Mouse (Mus musculus): ENCODE measurements at regions not wholly inside any gene's neighbourhood (a gene's known extent, or its start where the extent isn't known, plus 50 kb on each side); places are given as distances from the start of the nearest gene placed in this dataset.
A peak's percentile ranks its signal among the peaks of the same experiment; 100 is the strongest.
"Not testable (repeated sequence)": the region's sequence is repeated elsewhere in the genome, so short reads cannot be mapped to it uniquely, and the experiment has no call there.

DNA sequence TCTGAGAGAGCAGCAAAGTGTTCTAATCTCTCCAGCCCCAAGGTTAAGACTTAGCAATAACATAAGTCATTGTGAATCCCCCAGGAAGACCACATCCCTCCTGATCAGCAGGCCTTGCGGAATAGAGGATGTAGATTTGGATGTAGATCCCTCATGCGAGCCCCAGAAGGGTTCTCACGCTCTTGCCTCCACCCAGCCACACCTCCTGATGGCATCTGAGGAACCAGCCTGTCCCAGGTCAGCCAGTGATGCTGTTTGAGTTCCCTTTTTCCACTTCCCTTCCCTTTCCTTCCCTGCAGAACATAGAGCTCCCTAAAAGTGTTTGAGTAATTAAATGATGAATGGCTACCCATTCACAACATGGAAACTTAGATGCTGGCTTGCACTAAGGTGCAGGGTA lies 124.1 kb downstream of the Katnal1 start:
- no peak overlapping the region for H3K27ac ChIP-seq (ENCODE audit: low read depth, low read length)
- no peak overlapping the region for H3K4me2 ChIP-seq
- ATAC-seq (ENCODE audit: low FRiP score) (no peak), DNase-seq (ENCODE audit: low spot score, missing footprints) (no peak)
- WGBS = 49% methylated on average over 3 of the region's 3 CpGs
- H3K4me1 ChIP-seq (ENCODE audit: control insufficient read depth, insufficient read depth, low read length) = no peaks in the 10 kb centered on the region
- peaks cover 2% of the 10 kb centered on the region; the same call in 1 of the 2 replicates for H3K9me3 ChIP-seq (ENCODE audit: control insufficient read depth, low read length)
- 0 out of 2 replicates have a peak, but pooled peaks cover 2% of the 10 kb centered on the region for H3K27me3 ChIP-seq (ENCODE audit: control insufficient read depth, insufficient read depth, low read length)
- no peaks in the 10 kb centered on the region for H3K36me3 ChIP-seq (ENCODE audit: control insufficient read depth, insufficient read depth, low read length)
- no peak overlapping the region for H3K4me3 ChIP-seq (ENCODE audit: low read depth, low read length)
- H3K9ac ChIP-seq (ENCODE audit: low read length) = no peak overlapping the region

DNA sequence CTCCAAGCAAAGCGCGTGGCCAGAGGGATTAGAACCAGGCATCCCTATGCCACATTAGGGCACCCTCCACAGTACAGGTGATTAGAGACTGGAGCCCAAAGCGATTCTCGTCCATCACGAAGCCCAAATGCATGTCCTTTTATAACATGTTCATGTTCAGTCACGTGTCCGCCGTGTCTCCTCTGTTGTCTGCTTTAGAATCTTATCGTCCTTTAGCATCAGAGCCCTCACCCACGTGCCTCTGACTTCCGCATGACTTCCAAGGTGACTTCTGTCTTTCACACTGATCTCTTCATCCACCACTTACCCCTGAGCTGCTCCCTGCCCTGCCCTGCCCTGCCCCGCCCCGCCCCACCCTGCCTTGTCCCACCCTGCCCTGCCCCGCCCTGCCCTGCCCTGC lies 125.3 kb downstream of the Katnal1 start:
- Histone ChIP-seq H3K4me2 (no peak overlapping the region), H3K9me3 (ENCODE audit: control insufficient read depth, low read length) (peaks cover 2% of the 10 kb centered on the region; the same call in 1 of the 2 replicates), H3K27me3 (ENCODE audit: control insufficient read depth, insufficient read depth, low read length) (0 out of 2 replicates have a peak, but pooled peaks cover 2% of the 10 kb centered on the region), H3K4me1 (ENCODE audit: control insufficient read depth, insufficient read depth, low read length) (no peaks in the 10 kb centered on the region), H3K36me3 (ENCODE audit: control insufficient read depth, insufficient read depth, low read length) (no peaks in the 10 kb centered on the region), H3K9ac (ENCODE audit: low read length) (no peak overlapping the region), H3K27ac (ENCODE audit: low read depth, low read length) (no peak overlapping the region), H3K4me3 (ENCODE audit: low read depth, low read length) (no peak overlapping the region)
- 90% methylated on average over 13 of the region's 14 CpGs for WGBS
- DNase-seq (ENCODE audit: low spot score, missing footprints) (no peak), ATAC-seq (ENCODE audit: low FRiP score) (no peak)

DNA sequence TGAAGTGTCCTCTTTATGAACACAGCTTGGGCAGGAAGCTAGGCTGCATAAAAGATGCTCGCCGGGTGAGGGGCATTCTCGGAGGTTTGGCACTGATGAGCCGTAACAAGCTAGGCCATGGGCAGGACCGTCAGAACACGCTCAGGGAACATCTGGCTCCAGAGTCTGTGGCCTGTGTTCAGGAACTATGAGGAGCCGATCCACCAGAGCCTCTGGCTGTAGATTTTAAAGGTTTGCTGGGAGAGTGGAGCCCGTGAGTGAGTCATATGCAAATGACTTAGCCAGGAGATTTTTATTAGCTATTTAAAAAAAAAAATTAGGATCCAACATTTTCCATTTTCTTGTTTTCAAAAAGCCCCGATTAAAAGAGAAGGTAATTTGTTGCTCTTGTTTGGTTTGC lies 126.4 kb downstream of the Katnal1 start:
- Histone ChIP-seq H3K9me3 (ENCODE audit: control insufficient read depth, low read length) (peaks cover 2% of the 10 kb centered on the region; the same call in 1 of the 2 replicates), H3K4me2 (no peak overlapping the region), H3K4me3 (ENCODE audit: low read depth, low read length) (no peak overlapping the region), H3K36me3 (ENCODE audit: control insufficient read depth, insufficient read depth, low read length) (no peaks in the 10 kb centered on the region), H3K27me3 (ENCODE audit: control insufficient read depth, insufficient read depth, low read length) (0 out of 2 replicates have a peak, but pooled peaks cover 2% of the 10 kb centered on the region), H3K27ac (ENCODE audit: low read depth, low read length) (no peak overlapping the region), H3K4me1 (ENCODE audit: control insufficient read depth, insufficient read depth, low read length) (peaks cover 2% of the 10 kb centered on the region; the same call in 1 of the 2 replicates), H3K9ac (ENCODE audit: low read length) (no peak overlapping the region)
- DNase-seq (ENCODE audit: low spot score, missing footprints) = no peak
- no peak for ATAC-seq (ENCODE audit: low FRiP score)
- 82% methylated on average over 9 of the region's 9 CpGs for WGBS

DNA sequence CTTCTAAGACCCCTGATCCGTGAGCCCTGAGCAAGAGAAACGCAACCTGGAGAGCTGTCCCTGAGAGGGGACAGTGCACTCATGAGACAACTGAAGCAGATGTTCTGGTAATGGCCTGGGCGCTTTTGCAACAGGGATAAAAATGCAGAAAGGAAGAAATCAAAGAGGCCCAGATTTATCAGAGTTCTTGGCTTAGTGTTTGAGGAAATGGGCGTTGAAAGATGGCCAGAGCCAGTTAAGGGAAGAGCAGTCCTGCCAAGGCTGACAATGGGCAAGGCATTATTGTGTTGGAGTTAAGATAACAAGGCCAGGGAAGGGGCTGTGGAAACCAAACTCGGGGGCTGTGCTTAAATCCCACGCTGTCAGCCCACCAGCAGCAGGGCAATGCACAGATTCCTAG lies 130.6 kb downstream of the Katnal1 start:
- Histone ChIP-seq H3K9me3 (ENCODE audit: control insufficient read depth, low read length) (no peaks in the 10 kb centered on the region), H3K4me2 (no peak overlapping the region), H3K4me3 (ENCODE audit: low read depth, low read length) (no peak overlapping the region), H3K27ac (ENCODE audit: low read depth, low read length) (no peak overlapping the region), H3K9ac (ENCODE audit: low read length) (no peak overlapping the region), H3K4me1 (ENCODE audit: control insufficient read depth, insufficient read depth, low read length) (peaks cover 2% of the 10 kb centered on the region; the same call in 1 of the 2 replicates), H3K36me3 (ENCODE audit: control insufficient read depth, insufficient read depth, low read length) (no peaks in the 10 kb centered on the region), H3K27me3 (ENCODE audit: control insufficient read depth, insufficient read depth, low read length) (0 out of 2 replicates have a peak, but pooled peaks cover 2% of the 10 kb centered on the region)
- WGBS = 74% methylated on average over 6 of the region's 6 CpGs
- DNase-seq (ENCODE audit: low spot score, missing footprints) (no peak), ATAC-seq (ENCODE audit: low FRiP score) (no peak)

DNA sequence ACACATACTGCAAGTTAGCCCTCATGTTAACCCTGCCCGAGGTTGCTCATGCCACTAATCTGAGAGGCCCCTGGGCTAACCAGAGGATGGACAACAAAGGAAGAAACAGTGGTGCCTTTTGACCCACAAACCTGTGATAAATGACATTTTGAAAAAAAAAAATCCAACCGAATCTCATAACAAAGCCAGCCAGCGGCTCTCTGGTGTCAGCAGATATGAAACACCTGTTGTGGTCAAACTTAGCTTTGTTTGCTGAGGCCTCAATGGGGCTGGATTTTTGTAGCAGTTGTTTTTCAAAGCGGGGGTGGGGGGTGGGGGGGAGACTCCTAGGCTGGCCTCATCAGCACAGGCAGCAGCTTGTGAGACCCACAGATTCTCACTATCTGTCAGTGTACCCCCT lies 133.0 kb downstream of the Katnal1 start:
- no peaks in the 10 kb centered on the region for H3K9me3 ChIP-seq (ENCODE audit: control insufficient read depth, low read length)
- 64% methylated on average over 4 of the region's 4 CpGs for WGBS
- no peak overlapping the region for H3K4me3 ChIP-seq (ENCODE audit: low read depth, low read length)
- no peak overlapping the region for H3K4me2 ChIP-seq
- H3K4me1 ChIP-seq (ENCODE audit: control insufficient read depth, insufficient read depth, low read length) = peaks cover 2% of the 10 kb centered on the region; the same call in 1 of the 2 replicates
- no peak for ATAC-seq (ENCODE audit: low FRiP score)
- no peaks in the 10 kb centered on the region for H3K36me3 ChIP-seq (ENCODE audit: control insufficient read depth, insufficient read depth, low read length)
- DNase-seq (ENCODE audit: low spot score, missing footprints) = no peak
- H3K27ac ChIP-seq (ENCODE audit: low read depth, low read length) = no peak overlapping the region
- no peak overlapping the region for H3K9ac ChIP-seq (ENCODE audit: low read length)
- no peaks in the 10 kb centered on the region for H3K27me3 ChIP-seq (ENCODE audit: control insufficient read depth, insufficient read depth, low read length)

DNA sequence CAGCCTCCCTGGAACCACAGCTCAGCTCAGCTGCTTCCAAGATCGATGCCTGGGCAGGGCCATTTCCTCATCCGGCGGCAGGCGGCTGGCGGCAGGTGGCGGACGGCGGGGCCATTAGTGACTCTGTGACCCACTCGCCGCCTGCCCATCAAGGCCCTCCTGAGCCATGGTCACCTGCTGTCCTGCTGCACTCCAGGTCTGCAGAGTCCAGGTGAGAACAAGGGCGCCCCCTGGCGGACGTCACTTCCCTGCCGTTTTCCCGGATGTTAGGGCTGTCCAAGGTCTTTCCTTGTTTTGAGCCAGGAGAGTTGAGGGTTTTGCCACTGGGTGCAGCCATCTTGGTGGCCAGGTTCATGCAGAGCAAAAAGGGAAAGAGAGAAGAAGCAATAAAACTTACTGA lies 134.7 kb downstream of the Katnal1 start:
- Histone ChIP-seq H3K27ac (ENCODE audit: low read depth, low read length) (no peak overlapping the region), H3K9ac (ENCODE audit: low read length) (no peak overlapping the region), H3K4me1 (ENCODE audit: control insufficient read depth, insufficient read depth, low read length) (peaks cover 2% of the 10 kb centered on the region; the same call in 1 of the 2 replicates), H3K36me3 (ENCODE audit: control insufficient read depth, insufficient read depth, low read length) (no peaks in the 10 kb centered on the region), H3K9me3 (ENCODE audit: control insufficient read depth, low read length) (no peaks in the 10 kb centered on the region), H3K27me3 (ENCODE audit: control insufficient read depth, insufficient read depth, low read length) (no peaks in the 10 kb centered on the region), H3K4me2 (no peak overlapping the region), H3K4me3 (ENCODE audit: low read depth, low read length) (no peak overlapping the region)
- ATAC-seq (ENCODE audit: low FRiP score) (peak; percentile 55), DNase-seq (ENCODE audit: low spot score, missing footprints) (peak; percentile 95)
- 47% methylated on average over 15 of the region's 15 CpGs for WGBS

DNA sequence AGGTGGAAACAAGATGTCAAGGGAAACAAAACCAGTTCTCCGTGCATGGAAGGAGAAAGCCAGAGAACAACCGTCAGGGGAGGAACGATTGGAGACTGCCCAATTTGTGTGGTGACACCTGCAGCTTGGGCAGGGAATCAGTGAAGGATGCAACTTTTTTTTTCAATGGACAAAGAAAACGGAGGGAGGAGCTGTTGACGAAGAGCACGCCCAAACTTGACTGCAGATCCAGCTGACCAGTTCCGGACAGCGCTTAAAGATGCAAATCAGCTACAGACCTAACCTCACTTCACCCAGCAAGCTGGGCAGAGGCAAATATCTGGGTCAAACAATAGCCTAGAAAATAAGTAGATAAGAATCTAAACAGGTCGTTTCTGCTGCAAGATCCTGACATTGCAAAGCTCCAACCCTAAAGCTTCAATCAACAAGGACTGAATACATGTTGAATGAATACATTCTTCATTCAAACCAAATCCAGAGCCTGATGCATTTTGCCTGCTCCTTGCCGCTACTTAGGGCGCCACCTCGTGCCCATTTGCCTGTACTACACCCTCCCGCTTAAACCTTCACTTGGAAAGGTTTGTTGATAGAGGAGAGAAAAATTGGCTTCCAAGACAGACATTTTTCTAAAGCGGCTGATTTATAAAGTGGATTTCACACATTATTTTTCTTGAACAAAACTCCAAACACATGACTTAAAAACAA lies 136.2 kb downstream of the Katnal1 start:
- peak; percentile 99 for DNase-seq (ENCODE audit: low spot score, missing footprints)
- H3K9me3 ChIP-seq (ENCODE audit: control insufficient read depth, low read length) = no peaks in the 10 kb centered on the region
- ATAC-seq (ENCODE audit: low FRiP score) = no peak
- H3K4me1 ChIP-seq (ENCODE audit: control insufficient read depth, insufficient read depth, low read length) = no peaks in the 10 kb centered on the region
- no peak overlapping the region for H3K9ac ChIP-seq (ENCODE audit: low read length)
- H3K27ac ChIP-seq (ENCODE audit: low read depth, low read length) = no peak overlapping the region
- H3K27me3 ChIP-seq (ENCODE audit: control insufficient read depth, insufficient read depth, low read length) = no peaks in the 10 kb centered on the region
- 10% methylated on average over 14 of the region's 14 CpGs for WGBS
- H3K4me2 ChIP-seq = peak overlapping the region; percentile 10; the same call in 1 of the 2 replicates
- H3K4me3 ChIP-seq (ENCODE audit: low read depth, low read length) = no peak overlapping the region
- no peaks in the 10 kb centered on the region for H3K36me3 ChIP-seq (ENCODE audit: control insufficient read depth, insufficient read depth, low read length)

DNA sequence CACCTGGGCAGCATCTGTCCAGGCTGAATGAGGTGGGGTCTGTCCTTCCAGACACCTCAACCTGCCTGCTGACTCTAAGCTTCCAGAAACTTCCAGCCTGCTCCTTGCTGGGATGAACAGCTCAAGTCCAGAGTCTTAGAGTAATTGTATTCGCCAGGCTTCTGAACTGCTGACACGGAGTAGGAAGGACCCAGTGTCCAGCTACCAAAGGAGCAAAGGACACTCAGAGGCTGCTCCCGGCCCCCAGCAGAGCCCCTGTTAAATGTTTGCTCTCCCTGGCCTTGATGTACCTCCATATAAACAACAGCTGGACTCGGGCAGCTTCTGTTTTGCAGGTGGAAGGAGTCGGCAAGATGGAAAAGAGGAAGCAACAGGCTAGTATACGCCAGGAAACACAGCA lies 137.5 kb downstream of the Katnal1 start:
- H3K36me3 ChIP-seq (ENCODE audit: control insufficient read depth, insufficient read depth, low read length) = no peaks in the 10 kb centered on the region
- no peak overlapping the region for H3K4me3 ChIP-seq (ENCODE audit: low read depth, low read length)
- H3K4me2 ChIP-seq = no peak overlapping the region
- no peak for DNase-seq (ENCODE audit: low spot score, missing footprints)
- no peak overlapping the region for H3K9ac ChIP-seq (ENCODE audit: low read length)
- no peaks in the 10 kb centered on the region for H3K4me1 ChIP-seq (ENCODE audit: control insufficient read depth, insufficient read depth, low read length)
- no peaks in the 10 kb centered on the region for H3K27me3 ChIP-seq (ENCODE audit: control insufficient read depth, insufficient read depth, low read length)
- no peak overlapping the region for H3K27ac ChIP-seq (ENCODE audit: low read depth, low read length)
- H3K9me3 ChIP-seq (ENCODE audit: control insufficient read depth, low read length) = no peaks in the 10 kb centered on the region
- ATAC-seq (ENCODE audit: low FRiP score) = no peak
- 86% methylated on average over 6 of the region's 6 CpGs for WGBS

DNA sequence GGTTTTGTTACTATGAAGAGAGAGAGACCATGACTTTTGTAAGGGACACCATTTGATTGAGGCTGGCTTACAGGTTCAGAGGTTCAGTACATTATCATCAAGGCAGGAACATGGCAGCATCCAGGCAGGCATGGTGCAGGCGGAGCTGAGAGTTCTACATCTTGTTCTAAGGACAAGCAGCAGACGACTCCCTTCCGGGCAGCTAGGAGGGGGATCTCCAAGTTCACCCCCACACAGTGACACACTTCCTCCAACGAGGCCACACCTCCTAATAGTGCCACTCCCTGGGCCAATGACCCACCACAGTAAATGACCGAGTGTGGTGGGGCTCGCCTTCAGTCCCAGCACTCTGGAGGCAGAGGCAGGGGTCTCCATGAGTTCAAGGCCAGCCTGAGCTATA lies 138.8 kb downstream of the Katnal1 start:
- DNase-seq (ENCODE audit: low spot score, missing footprints); H3K36me3 ChIP-seq (ENCODE audit: control insufficient read depth, insufficient read depth, low read length); H3K9me3 ChIP-seq (ENCODE audit: control insufficient read depth, low read length); H3K27me3 ChIP-seq (ENCODE audit: control insufficient read depth, insufficient read depth, low read length); H3K4me1 ChIP-seq (ENCODE audit: control insufficient read depth, insufficient read depth, low read length); H3K27ac ChIP-seq (ENCODE audit: low read depth, low read length); H3K9ac ChIP-seq (ENCODE audit: low read length); H3K4me3 ChIP-seq (ENCODE audit: low read depth, low read length); H3K4me2 ChIP-seq; ATAC-seq (ENCODE audit: low FRiP score): not testable (repeated sequence)
- WGBS = 77% methylated on average over 6 of the region's 6 CpGs
